Mouse (Mus musculus) cortical plate, adult 2 months (tissue): ENCODE measurements around the gene Chga. TPM values are rescaled to one million over a fixed set of nuclear protein-coding genes. Genes with fewer than 3 reads are reported as not detected.

Experiments used
- H3K27ac ChIP-seq: fragments of 200-500 bp; 2 replicates; pipeline ENCODE4 v1.5.1; 2012; ENCODE audit warnings: low read length, control low read depth, inconsistent platforms; ENCODE audit not compliant: insufficient read depth
- H3K4me1 ChIP-seq: fragments of 200-500 bp; 2 replicates; pipeline ENCODE4 v1.6.1; 2011; ENCODE audit warnings: low read length; ENCODE audit not compliant: control insufficient read depth, insufficient read depth
- H3K4me3 ChIP-seq: fragments of 200-500 bp; 2 replicates; pipeline ENCODE4 v1.5.1; 2011; ENCODE audit warnings: mild to moderate bottlenecking, low read length, control low read depth; ENCODE audit not compliant: insufficient read depth
- CTCF ChIP-seq: fragments of 200-500 bp; IDR thresholded peaks from 2 replicates; pipeline ENCODE4 v1.5.1; 2011; ENCODE audit warnings: mild to moderate bottlenecking, control low read depth, low read length; ENCODE audit not compliant: insufficient read depth; ENCODE audit errors: extremely low read depth
- POLR2A ChIP-seq: fragments of 200-500 bp; IDR thresholded peaks from 2 replicates; pipeline ENCODE4 v1.6.1; 2011; ENCODE audit warnings: mild to moderate bottlenecking, low read length, control low read depth; ENCODE audit not compliant: insufficient read depth; ENCODE audit errors: extremely low read depth
- polyA plus RNA-seq: library from polyadenylated mRNA; depleted of rRNA; stranded (reverse); fragments of >200 nt; gene quantifications from 2 replicates; pipeline ENCODE4 v1.2.3, GENCODE M21; 2012; rRNA removed

Gene Chga
- 121 and 134 TPM in 2 replicates for polyA plus RNA-seq

DNA sequence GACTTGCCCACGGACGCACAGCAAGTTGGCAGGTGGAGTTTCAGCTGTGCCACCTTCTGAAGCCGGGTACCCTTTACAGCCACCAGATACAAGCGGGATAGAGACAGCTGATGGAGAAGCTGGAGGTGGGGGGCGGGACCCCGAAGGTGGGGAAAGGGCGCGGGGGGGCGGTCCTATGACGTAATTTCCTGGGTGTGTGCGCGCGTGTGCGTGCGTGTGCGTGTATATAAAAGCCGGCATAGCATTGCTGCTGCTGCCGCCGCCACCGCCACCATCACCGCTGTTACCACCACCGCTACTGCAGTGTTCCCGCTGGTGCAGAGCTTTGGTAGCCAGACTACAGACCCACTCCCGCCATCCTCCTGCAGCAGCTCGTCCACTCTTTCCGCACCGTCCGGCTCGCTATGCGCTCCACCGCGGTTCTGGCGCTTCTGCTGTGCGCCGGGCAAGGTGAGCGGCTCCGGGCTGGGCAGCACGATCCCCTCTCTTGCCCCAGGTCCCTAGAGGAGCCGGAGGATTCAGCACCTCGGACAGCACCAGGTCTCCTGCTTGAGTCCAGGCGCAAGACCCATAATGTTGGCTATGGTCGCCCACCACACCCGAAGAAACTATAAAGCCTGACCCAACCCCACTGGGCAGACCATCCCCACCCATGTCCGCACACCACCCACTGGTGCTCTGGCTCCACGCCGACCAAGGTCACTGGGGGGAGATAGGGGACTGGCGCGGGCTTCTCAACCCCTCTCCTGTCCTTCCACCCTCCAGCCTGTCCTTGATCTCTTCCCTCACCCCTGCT lies at the start of gene Chga:
Gene Chga (plus strand): TSS at position 249 of the 796 bp plus-strand sequence.
- peaks cover 2% of the 10 kb centered on the region; the same call in 1 of the 2 replicates for H3K4me1 ChIP-seq
- peak within 1 kb of the TSS; percentile 77 for H3K4me3 ChIP-seq
- TF ChIP-seq CTCF (no peak), POLR2A (peak; percentile 99)
- H3K27ac ChIP-seq: peak within 1 kb of the TSS; percentile 6; the same call in 1 of the 2 replicates

DNA sequence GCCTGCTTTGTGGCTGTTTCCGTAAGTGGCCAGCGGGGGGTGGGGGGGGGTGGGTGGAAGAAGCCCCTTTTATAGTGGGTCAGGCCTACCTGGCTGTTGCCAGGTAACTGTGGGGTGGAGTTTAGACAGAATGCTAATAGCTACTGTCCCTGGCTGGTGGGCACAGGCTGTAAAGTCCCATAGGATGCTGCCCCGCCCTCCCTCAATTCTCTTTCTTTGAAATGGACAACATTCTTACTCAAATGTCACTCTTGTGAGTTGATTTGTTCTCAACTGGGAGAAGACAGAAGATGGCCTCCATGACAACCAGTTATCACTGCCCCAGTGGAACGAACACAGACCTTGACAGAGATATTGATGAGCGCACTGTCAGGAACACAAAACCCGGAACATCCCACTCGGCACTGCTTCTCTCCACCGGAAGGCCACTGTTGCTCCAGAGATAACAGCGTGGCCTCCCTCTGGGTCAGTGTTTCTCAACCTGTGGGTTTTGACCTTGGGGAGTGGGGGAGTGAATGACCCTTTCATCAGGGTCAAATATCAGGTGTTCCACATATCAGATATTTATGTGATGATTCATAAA lies 49.5 kb upstream of the Chga start:
- Histone ChIP-seq H3K4me3 (no peak overlapping the region), H3K4me1 (no peaks in the 10 kb centered on the region), H3K27ac (no peak overlapping the region)
- TF ChIP-seq CTCF (no peak), POLR2A (no peak)

DNA sequence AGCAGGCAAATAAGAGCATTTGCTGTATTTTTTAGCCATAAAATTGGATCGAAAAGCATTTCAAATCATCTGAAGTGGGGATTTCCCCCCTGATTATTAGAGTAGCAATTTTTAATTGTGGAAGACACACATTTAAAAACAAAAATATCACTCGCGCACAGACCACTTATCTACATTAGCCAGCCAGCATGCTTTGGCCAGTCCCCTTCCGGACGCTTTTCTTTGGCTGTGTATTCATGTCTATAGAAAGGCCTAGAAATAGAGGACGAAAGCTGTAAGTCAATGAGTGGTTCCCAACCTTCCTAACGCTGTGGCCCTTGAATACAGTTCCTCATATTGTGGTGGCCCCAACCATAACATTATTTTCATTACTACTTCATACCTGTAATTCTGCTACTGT lies 48.8 kb upstream of the Chga start:
- TF ChIP-seq CTCF: no peak
- TF ChIP-seq POLR2A: no peak
- H3K4me1 ChIP-seq: no peaks in the 10 kb centered on the region
- no peak overlapping the region for H3K27ac ChIP-seq
- no peak overlapping the region for H3K4me3 ChIP-seq

DNA sequence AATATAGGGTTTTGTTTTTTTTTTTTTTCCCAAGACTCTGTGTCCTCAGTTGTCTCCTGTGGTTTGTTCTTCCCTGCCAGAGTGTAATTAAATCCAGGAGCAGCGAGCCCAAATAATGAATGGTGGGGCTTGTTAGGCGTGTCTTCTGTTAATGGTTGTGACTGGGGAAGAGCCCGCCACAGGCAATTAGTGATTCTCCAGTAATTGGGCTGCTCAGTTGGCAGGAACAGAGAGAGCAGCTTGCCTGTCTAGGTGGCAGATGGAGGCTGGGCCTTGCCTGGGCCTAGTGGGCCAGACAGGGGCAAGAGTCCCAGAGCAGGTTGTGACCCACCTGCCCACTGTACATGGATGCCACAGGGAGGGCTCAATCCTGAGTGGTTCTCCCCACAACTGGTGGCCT lies 43.4 kb upstream of the Chga start:
- TF ChIP-seq POLR2A: no peak
- no peak for TF ChIP-seq CTCF
- H3K4me3 ChIP-seq: no peak overlapping the region
- no peaks in the 10 kb centered on the region for H3K4me1 ChIP-seq
- no peak overlapping the region for H3K27ac ChIP-seq

- TF ChIP-seq POLR2A: no peak
- Histone ChIP-seq H3K4me3 (no peak overlapping the region), H3K27ac (no peak overlapping the region), H3K4me1 (no peaks in the 10 kb centered on the region)
Observed at GRCm38 (mm10) chr12:102514151-102514550, 40.6 kb upstream of the Chga start.

- Histone ChIP-seq H3K4me1 (no peaks in the 10 kb centered on the region), H3K27ac (no peak overlapping the region), H3K4me3 (no peak overlapping the region)
- TF ChIP-seq CTCF (no peak), POLR2A (no peak)
Observed at GRCm38 (mm10) chr12:102514751-102515150, 40.0 kb upstream of the Chga start.

- Histone ChIP-seq H3K4me3 (no peak overlapping the region), H3K27ac (no peak overlapping the region), H3K4me1 (no peaks in the 10 kb centered on the region)
- TF ChIP-seq POLR2A (no peak), CTCF (no peak)
Observed at GRCm38 (mm10) chr12:102516151-102516550, 38.6 kb upstream of the Chga start.

DNA sequence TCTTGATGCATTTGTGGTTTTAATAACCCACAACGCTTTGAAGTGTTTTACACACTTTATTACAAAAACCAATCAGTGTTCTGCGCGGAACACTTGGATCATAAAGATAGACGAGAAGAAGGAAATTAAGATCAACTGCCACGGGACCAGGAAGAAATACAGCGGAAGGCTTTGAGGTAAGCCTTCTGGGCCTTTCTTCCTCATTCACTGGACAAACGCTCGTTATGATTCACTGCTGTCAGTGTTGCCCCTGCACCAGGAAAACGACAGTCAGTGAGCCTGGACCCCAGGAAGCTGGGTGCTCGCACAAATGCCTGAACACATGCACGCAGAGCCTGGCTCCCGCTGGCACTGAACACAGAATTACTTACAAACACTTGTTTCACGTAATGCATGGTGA lies 37.1 kb upstream of the Chga start:
- TF ChIP-seq CTCF: no peak
- no peak for TF ChIP-seq POLR2A
- Histone ChIP-seq H3K4me1 (no peaks in the 10 kb centered on the region), H3K4me3 (no peak overlapping the region), H3K27ac (no peak overlapping the region)

GRCm38 (mm10) chr12:102519929-102520720 lies 34.6 kb upstream of the Chga start:
- no peaks in the 10 kb centered on the region for H3K4me1 ChIP-seq
- no peak overlapping the region for H3K27ac ChIP-seq
- H3K4me3 ChIP-seq: no peak overlapping the region
- TF ChIP-seq CTCF (no peak), POLR2A (no peak)

GRCm38 (mm10) chr12:102521777-102522319 lies 32.9 kb upstream of the Chga start:
- Histone ChIP-seq H3K4me1 (no peaks in the 10 kb centered on the region), H3K27ac (no peak overlapping the region), H3K4me3 (no peak overlapping the region)
- TF ChIP-seq CTCF: no peak
- no peak for TF ChIP-seq POLR2A
